Mouse (Mus musculus): ENCODE measurements around the gene Rab19. TPM values are rescaled to one million over a fixed set of nuclear protein-coding genes. Genes with fewer than 3 reads are reported as not detected.

Rab19 gene
- polyA plus RNA-seq, 1 experiment: not detected

- TF ChIP-seq GATA1 (IDR thresholded peaks at IDR 0.05; ENCODE audit: low read length): no peak
These were observed 39.1 kb downstream of the Rab19 start, which contains the start of gene Mkrn1 for GRCm38 (mm10) chr6:39419851-39420721. Mkrn1 (minus strand) TSS chr6:39420462.

DNA sequence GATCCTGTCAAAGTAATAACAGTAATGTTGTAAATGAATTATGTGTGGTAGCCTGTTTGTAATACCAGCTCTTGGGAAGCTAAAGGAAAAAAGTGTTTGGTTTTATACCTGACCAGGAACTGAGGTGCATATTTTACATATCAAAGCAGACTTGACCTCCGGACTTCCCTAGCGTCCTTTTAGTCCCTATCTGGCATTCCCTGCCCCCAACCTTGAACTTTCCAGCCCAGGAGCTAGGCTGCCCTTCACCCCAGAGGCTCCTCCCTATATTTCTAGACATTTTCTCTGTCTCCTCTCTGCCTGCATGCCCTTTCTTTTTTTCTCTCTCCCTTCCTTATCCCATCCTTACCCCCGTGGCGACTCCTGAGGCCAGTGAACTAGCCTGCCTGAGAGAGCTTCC is 39.9 kb downstream of the Rab19 start:
- TF ChIP-seq GATA1 (IDR thresholded peaks at IDR 0.05; ENCODE audit: low read length): no peak

DNA sequence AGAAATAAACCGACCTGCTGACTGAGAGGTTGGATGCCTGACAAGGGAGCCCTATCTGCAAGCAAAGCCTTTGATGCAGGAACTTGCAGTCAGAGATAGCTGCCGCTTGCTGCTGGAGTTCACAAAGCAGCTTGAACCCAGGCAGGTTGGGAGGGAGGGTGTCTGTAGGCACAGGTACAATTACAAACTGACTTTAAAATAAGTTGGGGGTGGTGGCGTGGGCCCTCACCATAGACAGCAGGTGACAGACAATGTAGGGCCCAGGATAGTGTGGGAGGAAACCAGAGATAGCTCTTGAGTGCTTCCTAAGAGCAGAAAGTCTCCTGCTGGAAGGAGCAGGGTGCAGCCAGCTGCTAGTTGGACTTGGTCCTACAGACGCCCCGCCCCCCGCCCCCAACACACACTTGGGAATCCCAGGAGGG is 42.2 kb downstream of the Rab19 start:
- no peak for TF ChIP-seq GATA1 (IDR thresholded peaks at IDR 0.05; ENCODE audit: low read length)

GRCm38 (mm10) chr6:39423686-39424085 is 42.7 kb downstream of the Rab19 start:
- TF ChIP-seq GATA1 (IDR thresholded peaks at IDR 0.05; ENCODE audit: low read length): no peak

GRCm38 (mm10) chr6:39425181-39425580 is 44.2 kb downstream of the Rab19 start:
- no peak for TF ChIP-seq GATA1 (IDR thresholded peaks at IDR 0.05; ENCODE audit: low read length)

DNA sequence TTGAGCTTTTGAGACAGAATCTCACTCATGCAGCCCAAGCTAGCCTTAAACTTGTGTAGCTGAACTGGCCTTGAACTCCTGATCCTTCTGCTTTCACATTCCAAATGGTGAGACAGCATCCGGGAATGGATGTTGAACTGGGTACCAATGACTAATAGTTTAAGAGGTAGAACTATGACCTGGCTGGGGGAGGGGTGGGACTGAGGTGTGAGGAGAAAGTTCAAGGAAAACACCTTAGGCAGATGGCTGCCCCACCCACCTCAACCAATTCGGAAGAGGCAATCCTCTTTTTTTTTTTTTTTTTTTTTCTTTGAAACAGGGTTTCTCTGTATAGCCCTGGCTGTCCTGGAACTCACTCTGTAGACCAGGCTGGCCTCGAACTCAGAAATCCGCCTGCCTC is 45.8 kb downstream of the Rab19 start:
- no peak for TF ChIP-seq GATA1 (IDR thresholded peaks at IDR 0.05; ENCODE audit: low read length)

DNA sequence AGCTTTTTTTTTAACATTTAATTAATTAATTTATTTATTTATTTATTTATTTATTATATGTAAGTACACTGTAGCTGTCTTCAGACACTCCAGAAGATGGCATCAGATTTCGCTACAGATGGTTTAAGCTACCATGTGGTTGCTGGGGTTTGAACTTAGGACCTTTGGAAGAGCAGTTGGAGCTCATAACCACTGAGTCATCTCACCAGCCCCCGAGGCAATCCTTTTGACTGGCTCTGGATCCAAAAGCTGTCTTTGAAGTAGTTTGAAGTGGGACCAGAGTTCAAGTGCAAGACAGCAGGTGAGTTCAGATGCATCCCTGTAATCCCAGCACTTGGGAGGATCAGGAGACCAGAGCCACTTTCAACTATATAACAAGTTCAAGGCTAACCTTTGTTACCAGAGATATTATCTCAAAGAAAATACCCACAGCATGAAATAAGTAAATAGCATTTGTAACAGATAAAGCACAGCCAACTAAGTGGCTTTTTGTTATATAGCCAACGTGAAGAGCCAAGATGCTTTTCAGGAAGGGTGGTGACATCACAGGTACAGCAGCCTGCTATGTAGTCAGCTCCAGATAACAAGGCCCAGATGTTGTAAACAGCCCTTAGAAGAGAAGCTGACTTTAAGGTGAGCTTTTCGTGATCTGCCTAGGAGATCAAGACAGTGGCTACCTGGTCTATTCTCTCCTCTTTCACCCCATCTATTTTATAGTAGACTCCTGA is 46.5 kb downstream of the Rab19 start:
- no peak for TF ChIP-seq GATA1 (IDR thresholded peaks at IDR 0.05; ENCODE audit: low read length)

- no peak for TF ChIP-seq GATA1 (IDR thresholded peaks at IDR 0.05; ENCODE audit: low read length)
These were observed 48.2 kb downstream of the Rab19 start for GRCm38 (mm10) chr6:39429007-39429788.

GRCm38 (mm10) chr6:39430722-39431121 is 49.7 kb downstream of the Rab19 start:
- TF ChIP-seq GATA1 (IDR thresholded peaks at IDR 0.05; ENCODE audit: low read length): no peak

DNA sequence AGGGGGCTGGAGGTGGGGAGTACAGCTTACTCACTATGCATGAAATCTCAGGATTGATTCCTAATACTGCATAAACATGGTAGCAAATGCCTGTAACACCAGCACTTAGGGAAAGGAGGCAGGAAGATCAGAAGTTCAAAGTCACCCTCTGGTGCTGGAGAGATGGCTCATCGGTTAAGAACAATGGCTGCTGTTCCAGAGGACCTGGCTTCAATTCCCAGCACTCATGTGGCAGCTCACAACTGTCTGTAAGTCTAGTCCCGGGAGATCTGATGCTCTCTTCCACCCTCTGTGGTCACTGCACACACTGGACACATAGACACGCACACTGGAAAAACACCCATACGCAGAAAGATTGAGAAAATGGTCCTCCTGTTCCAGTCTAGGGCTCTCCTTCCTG is 52.2 kb downstream of the Rab19 start:
- TF ChIP-seq GATA1 (IDR thresholded peaks at IDR 0.05; ENCODE audit: low read length): no peak

DNA sequence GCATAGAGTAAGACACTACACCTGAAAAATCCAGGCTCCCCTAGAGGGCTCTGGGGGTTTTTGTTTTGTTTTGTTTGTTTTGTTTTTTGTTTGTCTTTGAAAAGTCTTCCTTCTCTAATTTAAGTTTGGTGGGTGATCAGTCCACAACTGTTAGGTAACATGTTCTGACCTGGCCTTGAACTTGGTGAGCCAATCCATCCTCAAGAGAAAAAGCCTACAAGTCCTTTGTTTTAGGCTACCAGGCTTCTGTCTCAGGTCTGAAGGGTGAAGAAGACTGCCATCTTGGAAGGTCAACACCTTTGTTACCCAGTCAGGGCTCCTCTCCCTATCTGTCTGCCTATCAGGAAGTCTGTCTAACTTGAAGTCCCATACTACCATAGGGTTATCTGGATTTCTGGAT is 52.7 kb downstream of the Rab19 start:
- no peak for TF ChIP-seq GATA1 (IDR thresholded peaks at IDR 0.05; ENCODE audit: low read length)

DNA sequence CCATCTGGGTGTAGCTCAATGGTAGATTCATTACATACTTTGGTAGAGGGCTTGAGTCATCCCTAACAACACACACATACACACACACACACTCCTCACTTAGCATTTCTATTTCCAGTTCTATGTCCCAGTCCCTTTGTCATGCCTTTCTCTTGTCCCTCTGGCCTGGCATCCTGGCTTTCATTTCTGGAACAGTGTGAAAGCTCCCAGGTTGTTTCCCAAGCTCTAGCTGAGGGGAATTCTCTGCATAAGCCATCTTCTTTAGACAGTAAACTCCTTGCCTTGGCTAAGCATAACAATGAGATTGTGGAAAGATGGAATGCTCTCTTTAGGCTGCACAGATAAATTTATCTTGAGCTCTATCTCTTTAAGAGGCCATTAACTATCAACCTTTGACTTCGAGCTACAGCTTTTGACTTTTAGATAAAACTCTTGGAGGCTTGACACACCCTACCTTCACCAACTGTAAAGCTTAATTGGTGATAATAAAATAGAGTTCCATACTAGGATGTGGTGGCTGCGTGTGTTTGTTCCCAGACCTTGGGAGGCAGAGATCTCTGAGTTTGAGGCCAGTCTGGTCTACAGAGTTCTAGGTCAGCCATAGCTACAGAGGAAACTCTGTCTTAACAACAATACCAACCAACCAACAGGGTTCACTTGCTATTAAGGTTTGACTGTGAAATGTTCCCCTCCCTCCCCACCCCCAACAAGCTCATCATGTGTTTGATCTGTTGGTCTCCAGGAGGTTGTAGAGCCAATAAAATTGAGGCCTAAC is 53.3 kb downstream of the Rab19 start:
- TF ChIP-seq GATA1 (IDR thresholded peaks at IDR 0.05; ENCODE audit: low read length): no peak

GRCm38 (mm10) chr6:39434886-39435492 is 54.0 kb downstream of the Rab19 start:
- TF ChIP-seq GATA1 (IDR thresholded peaks at IDR 0.05; ENCODE audit: low read length): no peak

- no peak for TF ChIP-seq GATA1 (IDR thresholded peaks at IDR 0.05; ENCODE audit: low read length)
These were observed 54.9 kb downstream of the Rab19 start for GRCm38 (mm10) chr6:39435875-39436274.

Other genes with a start within 250 kb of the Rab19 start
- gene Kdm7a, start 174.4 kb upstream of the Rab19 start, polyA plus RNA-seq (2012): 0.55 TPM in 2 replicates
- gene Slc37a3, start 3.5 kb upstream of the Rab19 start, polyA plus RNA-seq (2012): 2.3 and 3.6 TPM in 2 replicates
- 72.2 and 96.9 TPM in 2 replicates for gene Mkrn1, start 39.3 kb downstream of the Rab19 start, polyA plus RNA-seq (2012)
- not detected in 2 replicates for gene Dennd2a, start 176.7 kb downstream of the Rab19 start, polyA plus RNA-seq (2012)
- 10.9 and 12.2 TPM in 2 replicates for gene Adck2, start 192.7 kb downstream of the Rab19 start, polyA plus RNA-seq (2012)
- not detected in 2 replicates for gene Gm42420, start 204.6 kb downstream of the Rab19 start, polyA plus RNA-seq (2012)
- 226 and 271 TPM in 2 replicates for gene Ndufb2, start 211.4 kb downstream of the Rab19 start, polyA plus RNA-seq (2012)